In genomic region chr10:96628100-96628912, GRCm38 (mm10) we compare ENCODE assay signal across 13 mouse cellular contexts. TPM values are rescaled to one million over a fixed set of nuclear protein-coding genes. Genes with fewer than 3 reads are reported as not detected.
DNase-seq lines count a peak whose midpoint lies in the region; ATAC-seq lines count a peak whose summit lies in the region.
"Had no signal": no experiment of that assay in that cellular context is flagged by ENCODE, and none has a peak within 500 bp of the region (broad histone marks: within the 10 kb centered on the region; RNA-seq: fewer than 3 reads in every experiment).

No protein-coding gene starts in this region.

- DNase-seq in hindbrain, embryonic 14.5 days (ENCODE audit: low spot score): no peak
- DNase-seq in Muller cell, postnatal 12 days (ENCODE audit: inconsistent ontology term): peak; percentile 94
- DNase-seq in cerebellum, adult 18-20 months: peak; percentile 78 to 80
- DNase-seq in frontal cortex, postnatal 36 days (ENCODE audit: low spot score in 2 of 2): no peak
- DNase-seq in kidney, postnatal 36 days: no peak
- DNase-seq: kidney, adult 2 months; lung, postnatal 36 days had no signal

- no peak overlapping the region for H3K4me3 ChIP-seq in hindbrain, embryonic 15.5 days
- no peak overlapping the region for H3K4me3 ChIP-seq in hindbrain, embryonic 14.5 days (replicated peaks; ENCODE audit: low read length)
- no peak overlapping the region for H3K4me3 ChIP-seq in midbrain, embryonic 15.5 days
- H3K4me3 ChIP-seq: erythroblast, embryonic 14.5 days; heart, embryonic 13.5 days; limb, embryonic 13.5 days had no signal

- H3K27me3 ChIP-seq in hindbrain, embryonic 15.5 days: no peaks in the 10 kb centered on the region
- no peaks in the 10 kb centered on the region for H3K27me3 ChIP-seq in hindbrain, embryonic 14.5 days (ENCODE audit: control insufficient read depth, insufficient read depth, low read length)
- H3K27me3 ChIP-seq in midbrain, embryonic 15.5 days (replicated peaks): no peaks in the 10 kb centered on the region
- H3K27me3 ChIP-seq: heart, embryonic 13.5 days; limb, embryonic 13.5 days had no signal

- no peak overlapping the region for H3K9ac ChIP-seq in hindbrain, embryonic 15.5 days
- no peak overlapping the region for H3K9ac ChIP-seq in hindbrain, embryonic 14.5 days
- H3K9ac ChIP-seq in midbrain, embryonic 15.5 days: no peak overlapping the region
- H3K9ac ChIP-seq: heart, embryonic 13.5 days; limb, embryonic 13.5 days had no signal

- no peak overlapping the region for H3K27ac ChIP-seq in hindbrain, embryonic 15.5 days (replicated peaks)
- H3K27ac ChIP-seq in hindbrain, embryonic 14.5 days: no peak overlapping the region
- H3K27ac ChIP-seq in midbrain, embryonic 15.5 days: no peak overlapping the region
- H3K27ac ChIP-seq: heart, embryonic 13.5 days; limb, embryonic 13.5 days had no signal

- H3K4me1 ChIP-seq in hindbrain, embryonic 15.5 days (replicated peaks): peaks cover 31% of the 10 kb centered on the region
- peaks cover 34% of the 10 kb centered on the region for H3K4me1 ChIP-seq in hindbrain, embryonic 14.5 days (replicated peaks; ENCODE audit: control insufficient read depth, insufficient read depth, low read length)
- H3K4me1 ChIP-seq in midbrain, embryonic 15.5 days: peaks cover 37% of the 10 kb centered on the region

- H3K4me2 ChIP-seq in hindbrain, embryonic 15.5 days: no peak overlapping the region
- H3K4me2 ChIP-seq in hindbrain, embryonic 14.5 days (replicated peaks): no peak overlapping the region
- no peak overlapping the region for H3K4me2 ChIP-seq in midbrain, embryonic 15.5 days
- H3K4me2 ChIP-seq: heart, embryonic 13.5 days; limb, embryonic 13.5 days had no signal

- H3K9me3 ChIP-seq in hindbrain, embryonic 15.5 days: no peaks in the 10 kb centered on the region
- H3K9me3 ChIP-seq in hindbrain, embryonic 14.5 days (ENCODE audit: control insufficient read depth, low read length): no peaks in the 10 kb centered on the region
- no peaks in the 10 kb centered on the region for H3K9me3 ChIP-seq in midbrain, embryonic 15.5 days
- H3K9me3 ChIP-seq: heart, embryonic 13.5 days; limb, embryonic 13.5 days had no signal

- ATAC-seq in hindbrain, embryonic 15.5 days (ENCODE audit: low FRiP score, low read depth): 0 out of 2 replicates have a peak, but pooled peaks have one; percentile 52
- ATAC-seq in hindbrain, embryonic 14.5 days (ENCODE audit: low FRiP score): no peak
- 0 out of 2 replicates have a peak, but pooled peaks have one; percentile 3 for ATAC-seq in monocyte, adult 5-6 weeks (replicated peaks; ENCODE audit: insufficient number of reproducible peaks, low FRiP score, low TSS enrichment, poor library complexity, severe bottlenecking)
- ATAC-seq in midbrain, embryonic 15.5 days (replicated peaks): no peak

- WGBS in hindbrain, embryonic 15.5 days: 82% methylated on average over 16 of the region's 16 CpGs
- 85% methylated on average over 16 of the region's 16 CpGs for WGBS in hindbrain, embryonic 14.5 days
- WGBS in midbrain, embryonic 15.5 days: 88% methylated on average over 16 of the region's 16 CpGs

- H3K36me3 ChIP-seq in hindbrain, embryonic 15.5 days: 0 out of 2 replicates have a peak, but pooled peaks cover 6% of the 10 kb centered on the region
- H3K36me3 ChIP-seq in hindbrain, embryonic 14.5 days (replicated peaks; ENCODE audit: control insufficient read depth, insufficient read depth): peaks cover 20% of the 10 kb centered on the region; the same call in 1 of the 2 replicates
- H3K36me3 ChIP-seq in midbrain, embryonic 15.5 days (replicated peaks): no peaks in the 10 kb centered on the region; the same call in 1 of the 2 replicates

RNA-seq across cellular contexts. Expression of gene Btg1, which starts 11.5 kb away (rescaled TPM):
- polyA plus RNA-seq in hindbrain, embryonic 15.5 days (2015; fragmentation: Nextera tagmentation; extraction: Ambion mirVana): 40.7 and 43.2 TPM in 2 replicates
- 54.5 and 54.7 TPM in 2 replicates for polyA plus RNA-seq in hindbrain, embryonic 14.5 days (2014; fragmentation: Nextera tagmentation; extraction: Ambion mirVana)
- 595 to 720 TPM (median 610 TPM) in 3 replicates for total RNA-seq in monocyte, adult 5-6 weeks (2017)
- polyA plus RNA-seq in midbrain, embryonic 15.5 days (2015; fragmentation: Nextera tagmentation; extraction: Ambion mirVana): 40.3 and 44.4 TPM in 2 replicates

Comparison
In these comparisons a context has a peak if more than half of its experiments do, and no peak if none do; other contexts are left out.
1. ATAC-seq: peak in hindbrain, embryonic 15.5 days (single experiment) and monocyte, adult 5-6 weeks (single experiment); none in hindbrain, embryonic 14.5 days (single experiment) and midbrain, embryonic 15.5 days (single experiment).
2. DNase-seq: peak in Muller cell, postnatal 12 days (single experiment) and cerebellum, adult 18-20 months (2 of 2); none in hindbrain, embryonic 14.5 days (single experiment), frontal cortex, postnatal 36 days (0 of 2) and kidney, postnatal 36 days (0 of 2).